Mouse (Mus musculus) intestine, postnatal 0 days (tissue): ENCODE results near the gene Klhdc4. TPM values are rescaled to one million over a fixed set of nuclear protein-coding genes. Genes with fewer than 3 reads are reported as not detected.

Experiments used
- ATAC-seq: fragments of 200-750 bp; cut with Nextera tagmentation; 2 replicates; pipeline ENCODE4 v1.8.0; 2017; ENCODE audit warnings: mild to moderate bottlenecking, moderate TSS enrichment, moderate library complexity
- H3K27ac ChIP-seq: fragments of 300-500 bp; sonication (generic); 2 replicates; pipeline ENCODE4 v1.5.1; 2014; ENCODE audit warnings: mild to moderate bottlenecking, low read depth, low read length, moderate library complexity
- H3K27me3 ChIP-seq: fragments of 300-500 bp; sonication (generic); replicated peaks from 2 replicates; pipeline ENCODE4 v1.6.1; 2014; ENCODE audit warnings: low read length, mixed read lengths; ENCODE audit not compliant: control insufficient read depth, insufficient read depth
- H3K36me3 ChIP-seq: fragments of 300-500 bp; sonication (generic); 2 replicates; pipeline ENCODE4 v1.6.1; 2014; ENCODE audit warnings: mild to moderate bottlenecking, moderate library complexity; ENCODE audit not compliant: control insufficient read depth, insufficient read depth
- H3K4me1 ChIP-seq: fragments of 300-500 bp; sonication (generic); replicated peaks from 2 replicates; pipeline ENCODE4 v1.6.1; 2014; ENCODE audit warnings: antibody characterized with exemption, low read length, mixed read lengths; ENCODE audit not compliant: control insufficient read depth, insufficient read depth
- H3K4me2 ChIP-seq: fragments of 300-500 bp; sonication (generic); replicated peaks from 2 replicates; pipeline ENCODE4 v1.6.1; 2014; ENCODE audit warnings: low read depth, mild to moderate bottlenecking, moderate library complexity
- H3K4me3 ChIP-seq: fragments of 300-500 bp; sonication (generic); 2 replicates; pipeline ENCODE4 v1.5.1; 2014; ENCODE audit warnings: low read depth, low read length
- H3K9ac ChIP-seq: fragments of 300-500 bp; sonication (generic); 2 replicates; pipeline ENCODE4 v1.6.1; 2014; ENCODE audit warnings: mild to moderate bottlenecking, low read depth, low read length
- H3K9me3 ChIP-seq: fragments of 300-500 bp; sonication (generic); 2 replicates; pipeline ENCODE4 v1.6.1; 2016; ENCODE audit warnings: mixed run types; ENCODE audit not compliant: control insufficient read depth
- CTCF ChIP-seq: sonication (generic); IDR thresholded peaks from 2 replicates; pipeline ENCODE4 v1.5.1; 2016; ENCODE audit warnings: low read depth, mild to moderate bottlenecking, control low read depth, antibody characterized with exemption, moderate library complexity
- WGBS: fragments of 180-500 bp; shearing (Covaris S2); extraction: QIAGEN DNeasy Blood & Tissue Kit; methylation state at CpG from one replicate; pipeline ENCODE4 v1.1.7; 2014; 5-methylcytosine and 5-hydroxymethylcytosine counted together
- polyA plus RNA-seq: library from polyadenylated mRNA; unstranded; fragments of >200 nt; fragmentation: Nextera tagmentation; extraction: Ambion mirVana; gene quantifications from 2 replicates; pipeline ENCODE4 v1.2.1, GENCODE M21; 2015

Klhdc4 gene
- polyA plus RNA-seq, 1 experiment from 2014 or later: 12.1 TPM

DNA sequence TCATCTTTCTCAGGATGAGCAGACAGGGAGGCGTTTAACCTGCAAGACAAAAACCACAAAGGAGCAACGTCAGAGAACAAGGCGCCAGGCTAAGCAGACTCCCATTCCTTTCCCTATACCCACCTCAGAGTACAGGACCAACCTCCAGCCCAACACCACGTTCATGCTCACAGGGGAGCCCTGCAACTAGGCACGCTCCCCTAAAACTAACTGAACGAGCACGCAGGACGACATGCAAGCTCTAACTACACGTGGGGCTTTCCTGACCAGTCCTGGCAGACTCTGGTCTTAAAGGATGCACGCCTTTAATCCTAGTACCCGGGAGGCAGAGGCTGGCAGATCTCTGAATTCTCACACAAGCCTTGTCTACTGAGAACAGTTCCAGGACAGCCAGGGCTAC, 8.0 kb downstream of the Klhdc4 start:
- H3K4me2 ChIP-seq: no peak overlapping the region
- no peak overlapping the region for H3K4me3 ChIP-seq
- ATAC-seq: no peak
- H3K9ac ChIP-seq: no peak overlapping the region
- no peaks in the 10 kb centered on the region for H3K9me3 ChIP-seq
- 89% methylated on average over 11 of the region's 11 CpGs for WGBS
- H3K4me1 ChIP-seq: no peaks in the 10 kb centered on the region
- H3K36me3 ChIP-seq: peaks cover 22% of the 10 kb centered on the region; the same call in 1 of the 2 replicates
- H3K27me3 ChIP-seq: no peaks in the 10 kb centered on the region
- no peak overlapping the region for H3K27ac ChIP-seq
- no peak for TF ChIP-seq CTCF

DNA sequence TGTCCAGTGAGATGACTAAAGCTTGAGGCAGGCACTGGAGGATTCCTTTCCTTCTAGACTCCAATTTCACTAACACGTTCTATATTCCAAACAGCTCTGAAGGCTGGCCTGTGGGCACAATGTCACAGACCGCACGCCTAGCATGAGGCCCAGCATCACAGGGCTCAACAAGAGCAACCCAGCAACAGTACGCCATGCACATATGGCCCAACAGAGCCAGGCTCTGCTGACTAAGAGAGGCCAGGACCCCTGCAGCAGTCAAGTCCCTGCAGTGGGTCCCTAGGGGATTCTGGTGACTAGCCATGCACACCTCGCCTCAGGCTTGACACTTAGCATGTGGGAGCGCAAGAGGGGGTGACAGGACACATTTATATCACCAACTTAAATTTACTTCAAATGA, 8.5 kb downstream of the Klhdc4 start:
- no peak overlapping the region for H3K9ac ChIP-seq
- peaks cover 22% of the 10 kb centered on the region; the same call in 1 of the 2 replicates for H3K36me3 ChIP-seq
- TF ChIP-seq CTCF: no peak
- ATAC-seq: no peak
- 93% methylated on average over 6 of the region's 6 CpGs for WGBS
- H3K4me3 ChIP-seq: no peak overlapping the region
- no peak overlapping the region for H3K4me2 ChIP-seq
- H3K27me3 ChIP-seq: no peaks in the 10 kb centered on the region
- H3K9me3 ChIP-seq: no peaks in the 10 kb centered on the region
- no peaks in the 10 kb centered on the region for H3K4me1 ChIP-seq
- H3K27ac ChIP-seq: no peak overlapping the region

DNA sequence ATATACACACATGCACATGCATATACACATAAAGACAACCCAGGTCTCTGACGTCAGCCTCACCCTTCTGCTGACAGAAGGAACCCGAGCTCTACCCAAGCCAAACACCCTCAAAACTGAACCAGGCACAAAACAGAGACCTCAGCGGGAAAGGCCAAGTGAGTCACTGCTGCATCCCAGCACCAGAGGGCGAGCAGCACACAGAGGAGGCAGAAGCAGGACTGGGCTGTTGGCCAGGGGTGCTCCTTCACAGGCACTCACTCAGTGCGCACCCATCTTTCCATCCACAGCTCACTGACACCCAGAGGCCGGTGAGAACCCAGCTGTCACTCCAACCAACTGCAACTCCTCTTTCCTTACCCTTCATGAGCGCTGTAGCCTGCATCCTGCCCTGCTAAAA, 11.1 kb downstream of the Klhdc4 start:
- no peak for TF ChIP-seq CTCF
- ATAC-seq: no peak
- H3K4me2 ChIP-seq: no peak overlapping the region
- H3K4me3 ChIP-seq: no peak overlapping the region
- H3K9ac ChIP-seq: no peak overlapping the region
- no peaks in the 10 kb centered on the region for H3K4me1 ChIP-seq
- no peaks in the 10 kb centered on the region for H3K27me3 ChIP-seq
- no peak overlapping the region for H3K27ac ChIP-seq
- 80% methylated on average over 7 of the region's 7 CpGs for WGBS
- H3K36me3 ChIP-seq: peaks cover 37% of the 10 kb centered on the region; the same call in 1 of the 2 replicates
- H3K9me3 ChIP-seq: no peaks in the 10 kb centered on the region

DNA sequence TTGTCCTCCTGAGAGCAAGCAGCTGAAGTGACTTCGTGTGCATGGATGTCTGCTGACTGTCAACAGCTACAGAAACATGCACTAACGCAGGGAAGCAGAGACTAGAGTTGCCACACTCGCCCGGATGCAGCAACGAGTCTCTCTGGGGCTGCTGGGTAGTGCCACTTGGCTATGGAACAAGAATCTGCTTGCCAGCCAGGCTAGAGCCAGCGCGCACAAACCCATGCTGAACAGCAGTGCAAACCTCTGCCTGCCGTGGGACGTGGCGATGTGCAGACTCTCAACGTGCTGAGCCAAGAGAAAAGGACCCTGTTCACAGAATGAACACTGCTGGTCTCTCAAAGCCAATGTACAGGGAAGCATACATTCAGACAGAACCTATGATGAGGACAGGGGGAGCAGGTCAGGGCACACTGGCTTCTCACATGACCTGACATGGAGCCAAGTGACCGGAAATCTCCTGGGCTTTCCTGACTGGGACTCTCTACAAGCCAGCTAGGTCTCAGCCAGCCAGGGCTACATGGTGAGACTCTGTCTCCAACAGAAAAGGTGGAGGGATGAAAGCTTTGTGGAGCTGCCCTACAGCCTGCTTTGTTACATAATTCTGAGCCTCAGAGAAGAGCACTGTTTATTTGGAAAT, 17.3 kb downstream of the Klhdc4 start:
- 91% methylated on average over 12 of the region's 12 CpGs for WGBS
- no peak overlapping the region for H3K4me3 ChIP-seq
- no peak overlapping the region for H3K9ac ChIP-seq
- H3K27me3 ChIP-seq: no peaks in the 10 kb centered on the region
- H3K27ac ChIP-seq: no peak overlapping the region
- no peak for TF ChIP-seq CTCF
- H3K4me1 ChIP-seq: no peaks in the 10 kb centered on the region
- H3K36me3 ChIP-seq: peaks cover 33% of the 10 kb centered on the region; the same call in 1 of the 2 replicates
- no peaks in the 10 kb centered on the region for H3K9me3 ChIP-seq
- no peak for ATAC-seq
- H3K4me2 ChIP-seq: no peak overlapping the region

DNA sequence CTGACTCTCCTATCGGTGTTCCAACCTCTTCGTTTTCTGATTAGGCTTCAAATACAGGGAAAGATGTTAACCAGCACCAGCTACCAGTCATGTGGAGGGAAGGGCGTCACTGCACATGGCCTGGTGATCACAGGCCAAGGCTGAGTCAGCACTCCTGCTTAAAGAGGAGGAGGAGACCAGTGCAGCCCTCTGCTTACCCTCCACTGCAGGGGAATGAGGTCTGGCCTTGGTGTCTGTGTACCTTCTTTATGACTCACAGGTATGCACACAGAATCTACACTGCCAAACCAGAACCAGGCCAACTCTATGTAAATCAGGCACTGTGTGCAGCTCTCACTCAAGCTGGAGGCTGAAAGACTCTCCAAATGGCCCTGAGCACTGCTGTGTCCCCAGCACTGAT, 17.9 kb downstream of the Klhdc4 start:
- no peak overlapping the region for H3K9ac ChIP-seq
- no peak for ATAC-seq
- WGBS: 88% methylated on average over 3 of the region's 3 CpGs
- H3K27ac ChIP-seq: no peak overlapping the region
- peaks cover 33% of the 10 kb centered on the region; the same call in 1 of the 2 replicates for H3K36me3 ChIP-seq
- no peak overlapping the region for H3K4me2 ChIP-seq
- TF ChIP-seq CTCF: no peak
- no peaks in the 10 kb centered on the region for H3K27me3 ChIP-seq
- H3K4me1 ChIP-seq: no peaks in the 10 kb centered on the region
- no peak overlapping the region for H3K4me3 ChIP-seq
- no peaks in the 10 kb centered on the region for H3K9me3 ChIP-seq

DNA sequence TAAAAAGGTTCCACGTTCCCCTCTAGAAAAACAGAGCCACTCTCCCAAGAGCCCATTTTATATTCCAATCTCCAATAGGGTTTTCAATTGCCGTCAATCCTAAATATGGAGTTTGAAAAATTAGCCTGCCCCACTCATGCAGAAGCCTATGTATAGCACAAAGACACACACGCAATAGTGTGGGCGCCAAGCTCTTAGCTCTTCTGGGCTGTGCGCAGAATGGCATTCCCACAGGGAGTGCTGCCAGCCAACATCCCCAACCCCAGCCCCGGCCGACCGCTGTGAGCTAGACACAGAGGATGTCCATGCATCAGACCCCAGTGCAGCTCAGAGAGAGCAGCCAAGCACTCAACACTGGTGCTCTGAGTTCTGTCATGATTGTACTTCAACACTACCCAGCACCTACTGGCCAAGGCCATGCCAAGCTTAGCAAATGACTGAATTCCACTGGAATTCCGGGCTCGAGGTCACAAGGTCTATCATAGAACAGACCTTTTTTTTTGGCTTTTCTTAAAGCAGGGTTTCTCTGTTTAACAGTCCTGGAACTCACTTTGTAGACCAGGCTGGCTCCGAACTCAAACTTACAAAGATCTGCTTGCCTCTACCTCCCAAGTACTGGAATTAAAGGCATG, 19.7 kb downstream of the Klhdc4 start:
- Histone ChIP-seq H3K4me1 (no peaks in the 10 kb centered on the region), H3K9ac (no peak overlapping the region), H3K36me3 (peaks cover 42% of the 10 kb centered on the region), H3K9me3 (no peaks in the 10 kb centered on the region), H3K27me3 (no peaks in the 10 kb centered on the region), H3K4me3 (no peak overlapping the region), H3K27ac (no peak overlapping the region), H3K4me2 (no peak overlapping the region)
- WGBS: 93% methylated on average over 11 of the region's 11 CpGs
- no peak for TF ChIP-seq CTCF
- ATAC-seq: no peak
